Mouse (Mus musculus): ENCODE data around the gene Ankrd36. TPM values are rescaled to one million over a fixed set of nuclear protein-coding genes. Genes with fewer than 3 reads are reported as not detected.
A peak's percentile ranks its signal among the peaks of the same experiment; 100 is the strongest.

The Ankrd36 gene
- polyA plus RNA-seq, 1 experiment from 2014 or later = 0.15 TPM

DNA sequence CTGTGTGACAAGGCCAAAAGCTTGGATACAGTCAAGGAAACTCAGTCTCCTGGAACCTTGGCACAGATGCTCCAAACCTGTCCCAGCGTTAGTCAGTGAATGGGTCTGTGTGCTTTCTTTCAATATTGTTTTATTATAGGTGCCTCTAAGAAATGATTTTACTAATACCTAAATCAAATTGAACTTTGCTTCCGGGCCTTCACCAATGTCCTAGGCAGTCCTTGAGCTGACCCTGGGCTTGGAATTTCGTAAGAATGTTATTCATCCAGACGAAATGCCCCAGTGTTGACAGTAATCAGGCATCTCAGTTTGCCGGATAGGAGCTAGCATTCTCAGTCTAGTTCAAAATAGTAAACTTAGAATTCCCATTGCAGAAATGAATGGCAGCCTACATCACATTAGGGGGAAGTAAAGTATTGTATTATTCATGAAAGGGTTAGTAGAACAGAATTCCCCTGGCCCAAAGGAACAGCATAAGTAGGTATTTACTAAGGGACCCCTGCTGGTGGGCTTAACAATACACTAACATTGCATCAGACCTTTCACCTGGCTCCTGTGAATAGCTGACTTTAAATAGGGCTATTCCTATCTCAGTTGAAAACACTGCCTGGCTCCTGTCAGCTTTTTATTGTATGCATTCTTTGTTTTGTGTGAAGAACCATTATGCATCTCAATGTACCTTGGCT, 132.9 kb downstream of the Ankrd36 start:
- WGBS = 79% methylated on average over 5 of the region's 5 CpGs
- Histone ChIP-seq H3K4me1 (peaks cover 15% of the 10 kb centered on the region), H3K9ac (no peak overlapping the region), H3K4me2 (replicated peaks) (no peak overlapping the region), H3K9me3 (replicated peaks) (no peaks in the 10 kb centered on the region), H3K4me3 (no peak overlapping the region), H3K27ac (no peak overlapping the region), H3K36me3 (peaks cover 20% of the 10 kb centered on the region), H3K27me3 (no peaks in the 10 kb centered on the region)
- ATAC-seq (ENCODE audit: low FRiP score) = no peak

DNA sequence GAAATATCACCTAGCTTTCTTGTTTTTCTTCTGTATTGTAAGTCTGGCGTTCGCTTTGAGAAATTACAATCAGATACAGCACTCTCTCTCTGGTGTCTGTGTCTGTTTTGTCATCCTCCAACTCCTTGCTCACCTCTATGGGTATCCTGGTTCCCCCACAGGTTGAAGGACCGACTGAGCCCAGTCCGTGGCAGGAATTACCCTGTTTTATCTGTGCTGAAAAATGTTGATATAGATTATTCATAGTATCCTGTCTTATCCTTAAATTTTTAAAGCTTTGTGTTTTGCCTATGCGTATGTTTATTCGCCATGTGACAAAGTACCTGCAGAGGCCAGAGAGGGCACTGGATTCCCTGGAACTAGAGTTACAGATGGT, 133.5 kb downstream of the Ankrd36 start:
- Histone ChIP-seq H3K9me3 (replicated peaks) (no peaks in the 10 kb centered on the region), H3K27me3 (no peaks in the 10 kb centered on the region), H3K27ac (no peak overlapping the region), H3K9ac (no peak overlapping the region), H3K4me1 (peaks cover 15% of the 10 kb centered on the region), H3K4me3 (no peak overlapping the region), H3K4me2 (replicated peaks) (no peak overlapping the region), H3K36me3 (peaks cover 20% of the 10 kb centered on the region)
- 90% methylated on average over 6 of the region's 6 CpGs for WGBS
- ATAC-seq (ENCODE audit: low FRiP score) = no peak

DNA sequence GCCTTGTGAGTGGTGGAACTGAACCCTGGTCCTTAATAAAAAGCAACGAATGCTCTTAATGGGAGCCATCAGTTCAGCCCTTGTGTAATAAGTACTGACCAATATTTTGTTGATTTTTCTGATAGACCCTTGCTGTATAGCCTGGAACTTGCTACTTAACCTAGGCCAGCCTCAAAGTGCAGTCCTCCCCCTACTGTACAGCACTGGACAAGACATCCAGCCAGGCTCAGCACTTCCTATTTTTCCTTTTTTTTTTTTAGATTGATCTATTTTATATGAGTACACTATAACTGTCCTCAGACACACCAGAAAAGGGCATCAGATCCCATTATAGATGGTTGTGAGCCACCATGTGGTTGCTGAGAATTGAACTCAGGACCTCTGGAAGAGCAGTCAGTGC, 133.9 kb downstream of the Ankrd36 start:
- Histone ChIP-seq H3K4me2 (replicated peaks) (no peak overlapping the region), H3K27me3 (no peaks in the 10 kb centered on the region), H3K9ac (no peak overlapping the region), H3K36me3 (peaks cover 20% of the 10 kb centered on the region), H3K4me3 (no peak overlapping the region), H3K27ac (no peak overlapping the region), H3K4me1 (peaks cover 15% of the 10 kb centered on the region), H3K9me3 (replicated peaks) (no peaks in the 10 kb centered on the region)
- ATAC-seq (ENCODE audit: low FRiP score) = no peak
- 94% methylated on average over 1 of the region's 1 CpGs for WGBS

DNA sequence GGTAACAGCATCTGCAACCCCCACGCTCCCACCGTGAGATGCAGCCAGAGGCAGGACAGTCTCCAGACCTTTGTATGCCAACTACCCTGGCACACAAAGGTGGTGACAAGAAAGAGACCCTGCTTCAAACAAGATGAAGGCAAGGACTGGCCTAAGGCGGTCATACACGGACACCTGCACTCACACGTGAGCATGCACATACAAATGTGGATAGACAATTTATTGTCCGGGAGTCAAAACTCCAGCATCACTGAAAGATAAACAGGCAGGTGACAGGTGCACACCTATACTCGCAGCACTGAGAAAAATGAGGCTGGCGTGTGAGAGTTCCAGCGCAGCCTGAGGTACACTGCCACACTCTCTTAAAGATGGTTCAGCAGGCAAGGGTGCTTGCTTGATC, 136.5 kb downstream of the Ankrd36 start:
- H3K27me3 ChIP-seq = no peaks in the 10 kb centered on the region
- H3K9ac ChIP-seq = peak overlapping the region; percentile 93; the same call in 1 of the 2 replicates
- H3K9me3 ChIP-seq (replicated peaks) = no peaks in the 10 kb centered on the region
- peak overlapping the region; percentile 88 for H3K4me2 ChIP-seq (replicated peaks)
- H3K4me1 ChIP-seq = peaks cover 15% of the 10 kb centered on the region
- WGBS = 94% methylated on average over 9 of the region's 9 CpGs
- peaks cover 20% of the 10 kb centered on the region for H3K36me3 ChIP-seq
- no peak overlapping the region for H3K27ac ChIP-seq
- no peak for ATAC-seq (ENCODE audit: low FRiP score)
- peak overlapping the region; percentile 96; the same call in 1 of the 2 replicates for H3K4me3 ChIP-seq

DNA sequence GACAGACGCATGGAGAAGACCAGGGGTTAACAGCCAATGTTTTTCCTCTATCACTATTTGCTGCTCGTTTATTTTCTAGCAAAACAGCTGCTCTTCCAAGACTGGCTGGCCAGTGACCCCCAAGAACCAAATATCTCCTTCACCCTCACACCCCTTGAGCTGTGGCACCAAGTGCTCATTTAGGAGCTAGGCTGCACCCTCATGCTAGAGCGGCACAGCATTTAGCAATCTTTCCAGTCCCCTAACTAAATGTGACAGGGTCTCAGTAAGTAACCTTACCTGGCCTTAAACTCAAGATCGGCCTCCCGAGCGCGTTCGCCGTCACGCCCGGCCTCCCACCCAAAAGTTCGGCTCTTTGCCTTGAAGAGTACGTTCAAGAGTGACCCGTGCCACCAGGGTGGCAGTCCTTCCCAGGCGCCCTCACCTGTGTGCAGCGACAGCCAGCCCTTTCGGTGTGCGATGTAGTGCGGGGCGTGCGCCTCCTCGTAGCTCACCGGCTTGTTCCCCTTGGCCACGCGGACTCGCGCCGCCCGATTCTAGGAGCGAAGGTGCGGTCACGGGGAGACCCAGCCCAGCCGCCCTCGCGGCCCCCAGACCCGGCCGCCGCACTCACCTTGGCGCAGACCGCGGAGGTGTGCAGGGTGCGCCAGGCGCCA, 137.5 kb downstream of the Ankrd36 start:
- Histone ChIP-seq H3K27me3 (no peaks in the 10 kb centered on the region), H3K4me3 (peak overlapping the region; percentile 96), H3K4me1 (peaks cover 15% of the 10 kb centered on the region), H3K9me3 (replicated peaks) (no peaks in the 10 kb centered on the region), H3K36me3 (peaks cover 20% of the 10 kb centered on the region), H3K9ac (peak overlapping the region; percentile 93), H3K27ac (peak overlapping the region; percentile 71), H3K4me2 (replicated peaks) (peak overlapping the region; percentile 88)
- 1% methylated on average over 43 of the region's 43 CpGs for WGBS
- ATAC-seq (ENCODE audit: low FRiP score) = peak; percentile 82

DNA sequence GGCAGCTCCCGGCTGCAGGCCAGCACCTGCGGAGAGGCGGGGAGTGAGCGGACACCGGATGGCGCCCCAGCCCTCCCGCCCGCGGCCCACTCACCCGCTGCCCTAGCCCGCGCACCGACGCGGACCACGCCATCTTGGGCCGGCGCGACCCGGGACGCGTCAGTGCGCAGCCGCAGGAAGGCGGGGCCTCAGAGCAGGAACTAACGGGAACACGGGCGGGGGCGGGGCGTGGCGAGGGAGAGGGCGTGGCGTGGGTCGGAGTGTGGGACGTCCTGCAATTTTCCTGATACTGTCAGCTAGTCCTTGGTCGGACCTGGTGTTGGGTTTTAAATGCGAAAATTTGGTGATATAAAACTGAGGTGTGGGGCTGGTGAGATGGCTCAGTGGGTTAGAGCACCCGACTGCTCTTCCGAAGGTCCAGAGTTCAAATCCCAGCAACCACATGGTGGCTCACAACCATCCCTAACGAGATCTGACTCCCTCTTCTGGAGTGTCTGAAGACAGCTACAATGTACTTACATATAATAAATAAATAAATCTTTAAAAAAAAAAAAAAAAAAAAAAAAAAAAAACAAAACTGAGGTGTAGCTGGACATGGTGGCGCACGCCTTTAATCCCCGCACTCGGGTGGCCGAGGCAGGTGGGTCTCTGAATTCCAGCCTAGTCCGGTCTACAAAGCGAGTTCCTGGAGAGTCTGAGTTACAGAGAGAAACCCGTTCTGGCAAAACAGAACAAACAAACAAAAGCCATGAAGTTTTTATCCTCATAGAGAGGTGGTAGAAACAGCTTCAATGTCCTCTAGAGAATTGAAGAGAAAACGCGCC, 138.3 kb downstream of the Ankrd36 start:
- peak overlapping the region; percentile 93 for H3K9ac ChIP-seq
- H3K4me2 ChIP-seq (replicated peaks) = peak overlapping the region; percentile 88
- no peaks in the 10 kb centered on the region for H3K27me3 ChIP-seq
- 21% methylated on average over 45 of the region's 50 CpGs for WGBS
- peaks cover 15% of the 10 kb centered on the region for H3K4me1 ChIP-seq
- ATAC-seq (ENCODE audit: low FRiP score) = peak; percentile 96
- no peaks in the 10 kb centered on the region for H3K9me3 ChIP-seq (replicated peaks)
- peaks cover 20% of the 10 kb centered on the region for H3K36me3 ChIP-seq
- peak overlapping the region; percentile 96 for H3K4me3 ChIP-seq
- peak overlapping the region; percentile 71 for H3K27ac ChIP-seq

DNA sequence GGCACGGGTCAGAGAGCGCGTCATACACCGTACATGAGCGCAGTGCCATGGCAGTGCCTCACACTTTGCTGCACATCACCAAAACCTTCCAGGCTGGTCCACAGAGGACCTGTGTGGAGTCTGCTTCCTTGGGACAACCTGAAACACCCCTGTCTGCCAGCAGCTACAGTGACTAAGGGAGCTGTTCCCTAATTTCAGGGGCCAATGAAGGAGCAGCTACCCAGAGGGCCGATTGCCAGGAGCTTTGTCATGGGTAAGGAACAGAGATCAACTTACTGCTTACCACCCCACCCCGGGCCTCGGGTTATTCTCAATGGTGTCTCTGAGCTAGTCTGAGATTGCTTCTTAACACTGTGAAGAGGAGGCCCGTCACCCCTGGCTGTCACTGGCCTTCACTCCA, 145.7 kb downstream of the Ankrd36 start:
- Histone ChIP-seq H3K4me1 (no peaks in the 10 kb centered on the region), H3K9ac (no peak overlapping the region), H3K27me3 (no peaks in the 10 kb centered on the region), H3K4me3 (no peak overlapping the region), H3K4me2 (replicated peaks) (no peak overlapping the region), H3K27ac (no peak overlapping the region), H3K9me3 (replicated peaks) (no peaks in the 10 kb centered on the region), H3K36me3 (peaks cover 46% of the 10 kb centered on the region)
- 89% methylated on average over 9 of the region's 9 CpGs for WGBS
- ATAC-seq (ENCODE audit: low FRiP score) = no peak

DNA sequence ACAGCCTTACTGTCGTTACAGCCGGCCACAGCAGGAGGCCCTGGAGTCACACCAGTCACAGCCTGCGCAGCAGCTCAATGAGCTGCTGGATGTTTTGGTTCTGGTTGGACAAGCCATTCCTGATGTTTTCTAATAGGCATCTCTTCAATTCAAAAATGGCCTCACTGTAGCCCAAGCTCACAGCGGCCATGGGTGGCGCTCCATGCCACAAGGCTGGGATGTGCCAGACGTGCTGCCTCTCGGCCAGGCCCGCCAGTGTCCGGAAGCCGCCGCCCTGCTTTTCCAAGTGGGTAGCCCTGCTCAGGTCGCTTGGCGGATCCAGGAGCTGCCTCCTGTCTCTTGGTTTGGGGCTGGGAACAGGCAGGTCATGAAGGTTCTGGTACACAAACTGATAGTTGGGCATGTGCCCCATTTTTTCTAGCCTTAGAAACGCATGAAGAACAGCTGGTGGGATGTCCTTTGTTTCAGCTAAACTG, 146.2 kb downstream of the Ankrd36 start, which contains the start of gene Mrps24:
Gene Mrps24 (minus strand): TSS at position 51 of the 476 bp plus-strand sequence.
- Histone ChIP-seq H3K9ac (no peak within 1 kb of the TSS), H3K27ac (no peak within 1 kb of the TSS), H3K4me2 (replicated peaks) (no peak within 1 kb of the TSS), H3K36me3 (peaks cover 46% of the 10 kb centered on the region), H3K4me1 (no peaks in the 10 kb centered on the region), H3K27me3 (no peaks in the 10 kb centered on the region), H3K9me3 (replicated peaks) (no peaks in the 10 kb centered on the region), H3K4me3 (no peak within 1 kb of the TSS)
- WGBS = 79% methylated on average over 14 of the region's 14 CpGs
- no peak for ATAC-seq (ENCODE audit: low FRiP score)

DNA sequence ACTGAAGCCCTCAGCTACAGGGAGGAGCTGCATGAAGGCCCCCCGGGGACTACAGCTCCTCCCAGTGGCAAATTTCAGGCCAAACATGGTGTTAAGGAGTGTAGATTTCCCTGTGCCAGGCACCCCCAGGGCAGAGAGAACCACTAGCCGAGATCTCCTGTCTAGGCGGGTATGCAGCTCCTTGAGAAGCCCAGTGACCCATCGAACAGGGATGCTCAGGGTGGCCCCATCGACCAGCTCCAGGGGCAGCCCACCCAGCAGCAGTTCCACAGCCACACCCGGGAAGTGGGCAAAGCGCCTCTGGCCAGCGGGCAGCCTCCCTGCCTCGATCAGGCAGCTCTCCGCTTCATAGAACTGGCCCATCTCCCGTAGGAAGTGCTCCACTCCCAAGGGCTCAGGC, 146.8 kb downstream of the Ankrd36 start:
- H3K4me1 ChIP-seq = no peaks in the 10 kb centered on the region
- peaks cover 46% of the 10 kb centered on the region for H3K36me3 ChIP-seq
- no peak overlapping the region for H3K4me2 ChIP-seq (replicated peaks)
- H3K27me3 ChIP-seq = no peaks in the 10 kb centered on the region
- H3K9ac ChIP-seq = no peak overlapping the region
- no peak for ATAC-seq (ENCODE audit: low FRiP score)
- H3K9me3 ChIP-seq (replicated peaks) = no peaks in the 10 kb centered on the region
- 89% methylated on average over 11 of the region's 11 CpGs for WGBS
- H3K27ac ChIP-seq = no peak overlapping the region
- H3K4me3 ChIP-seq = no peak overlapping the region

DNA sequence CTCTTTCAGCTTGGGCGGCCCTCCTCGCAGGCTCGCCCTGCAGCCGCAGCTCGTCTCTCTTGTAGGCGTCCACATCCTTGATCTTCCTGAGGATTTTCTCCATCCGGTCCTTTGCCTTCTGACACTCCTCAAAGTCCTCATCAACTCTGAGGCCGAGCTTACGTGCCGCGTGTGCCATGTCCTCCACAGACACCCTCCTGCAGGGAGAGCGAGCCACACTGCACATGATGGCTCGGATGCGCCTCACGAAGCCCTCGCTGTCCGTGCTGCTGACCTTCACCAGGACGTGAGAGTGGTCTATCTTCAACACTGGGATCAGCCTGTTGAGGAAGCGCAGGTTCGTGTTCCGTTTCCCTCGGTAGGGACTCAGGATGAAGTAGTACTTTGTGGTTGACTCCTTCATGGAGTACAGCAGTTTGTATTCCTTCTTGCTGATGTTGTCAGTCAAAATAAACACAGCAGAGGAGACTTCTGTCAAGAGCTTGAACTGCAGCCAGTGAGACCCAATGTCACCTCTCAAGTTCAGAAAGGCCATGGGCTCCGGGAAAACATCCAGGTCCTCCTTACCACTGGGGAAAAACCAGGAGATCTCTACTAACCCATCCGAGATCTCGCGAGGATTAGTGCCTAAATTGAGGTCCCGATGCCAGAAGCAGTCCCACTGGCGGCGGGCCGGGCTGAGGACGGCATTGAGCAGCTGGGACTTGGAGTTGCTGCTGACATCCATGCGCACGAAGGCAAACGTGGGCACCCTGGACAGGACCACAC, 147.6 kb downstream of the Ankrd36 start:
- Histone ChIP-seq H3K27ac (no peak overlapping the region), H3K9me3 (replicated peaks) (no peaks in the 10 kb centered on the region), H3K4me1 (no peaks in the 10 kb centered on the region), H3K9ac (no peak overlapping the region), H3K4me3 (no peak overlapping the region), H3K36me3 (peaks cover 49% of the 10 kb centered on the region), H3K27me3 (no peaks in the 10 kb centered on the region), H3K4me2 (replicated peaks) (no peak overlapping the region)
- 93% methylated on average over 34 of the region's 34 CpGs for WGBS
- ATAC-seq (ENCODE audit: low FRiP score) = no peak

DNA sequence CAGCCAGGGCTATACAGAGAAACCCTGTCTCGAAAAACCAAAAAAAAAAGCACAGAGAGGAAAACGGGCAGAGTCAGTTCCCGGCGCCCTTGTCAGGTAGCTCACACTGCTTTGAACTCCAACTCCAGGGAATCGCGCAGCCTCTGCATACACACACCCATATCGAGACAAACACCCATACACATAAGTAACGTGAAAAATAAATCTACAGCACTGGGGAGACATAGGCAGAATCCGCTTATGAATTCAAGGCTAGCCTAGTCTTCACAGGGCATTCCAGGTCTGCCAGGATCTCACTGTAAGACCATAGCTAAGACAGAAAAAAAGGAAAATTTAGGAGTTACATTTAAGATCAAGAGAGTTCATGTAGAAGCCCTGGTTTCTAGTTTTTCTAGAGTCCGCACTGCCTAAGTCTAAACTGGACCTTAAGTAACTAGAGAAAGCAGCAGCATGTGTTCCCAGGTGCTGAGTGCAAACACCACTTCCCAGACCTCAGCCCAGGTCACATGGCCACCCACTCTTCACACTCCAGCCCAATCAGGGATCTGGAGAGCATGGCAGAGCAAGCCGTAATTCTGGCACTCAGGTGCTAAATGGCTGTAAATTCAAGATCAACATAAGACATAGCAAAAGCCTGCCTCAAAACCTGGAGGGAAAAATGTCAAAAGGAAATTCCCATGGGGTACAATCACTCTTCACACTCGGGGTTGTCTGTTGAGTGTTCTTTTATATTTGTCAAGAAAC, 149.3 kb downstream of the Ankrd36 start:
- 93% methylated on average over 12 of the region's 12 CpGs for WGBS

More for the DNA sequence above, 149.3 kb downstream of the Ankrd36 start:
- Histone ChIP-seq H3K4me3 (no peak overlapping the region), H3K27me3 (no peaks in the 10 kb centered on the region), H3K4me2 (replicated peaks) (no peak overlapping the region), H3K4me1 (no peaks in the 10 kb centered on the region), H3K9me3 (replicated peaks) (no peaks in the 10 kb centered on the region), H3K9ac (no peak overlapping the region), H3K27ac (no peak overlapping the region), H3K36me3 (peaks cover 54% of the 10 kb centered on the region)
- no peak for ATAC-seq (ENCODE audit: low FRiP score)

All from hindbrain, embryonic 12.5 days (tissue).